ENCODE assay signal across 15 mouse cellular contexts in genomic region chr15:94927986-94928385, GRCm38 (mm10).
"Had no signal": no experiment of that assay in that cellular context is flagged by ENCODE, and none has a peak within 500 bp of the region (broad histone marks: within the 10 kb centered on the region; RNA-seq: fewer than 3 reads in every experiment).

No protein-coding gene starts in this region.

- H3K27ac ChIP-seq: left cerebral cortex, adult 2 months; limb, embryonic 10.5 days; liver, embryonic 15.5 days; midbrain, embryonic 12.5 days had no signal

- H3K4me2 ChIP-seq: liver, embryonic 11.5 days; liver, embryonic 15.5 days; lung, embryonic 14.5 days; midbrain, embryonic 12.5 days had no signal

- H3K27me3 ChIP-seq: liver, embryonic 15.5 days; midbrain, embryonic 12.5 days had no signal

- H3K4me3 ChIP-seq: left cerebral cortex, adult 2 months; limb, embryonic 10.5 days; liver, embryonic 15.5 days; midbrain, embryonic 12.5 days; myocyte had no signal

- DNase-seq: kidney, postnatal 10 days; kidney, postnatal 4 days; lung, embryonic 14.5 days; lung, postnatal 10 days; lung, postnatal 4 days; retina, postnatal 1 day; spleen, adult 18-20 months; thymus, adult 18-20 months; thymus, postnatal 14 days had no signal

- H3K9me3 ChIP-seq: limb, embryonic 10.5 days; liver, embryonic 15.5 days; midbrain, embryonic 12.5 days had no signal

- H3K4me1 ChIP-seq: limb, embryonic 10.5 days; liver, embryonic 15.5 days; midbrain, embryonic 12.5 days had no signal

- H3K9ac ChIP-seq: liver, embryonic 15.5 days; lung, embryonic 14.5 days; midbrain, embryonic 12.5 days had no signal

- H3K36me3 ChIP-seq: limb, embryonic 10.5 days; liver, embryonic 15.5 days; midbrain, embryonic 12.5 days had no signal
